Mouse (Mus musculus) MEL (cell line): ENCODE data around the gene Cct3.

Experiments used
- CTCF ChIP-seq, 3 experiments: IDR thresholded peaks in 2 of 3; conservative IDR thresholded peaks in 1 of 3; 2 replicates each; pipeline ENCODE4 v1.5.1; 2011 to 2012; ENCODE audit warnings: low read length in 3 of 3, low read depth in 2 of 3, mild to moderate bottlenecking in 2 of 3, improper control_type of control experiment in 1 of 3, inconsistent platforms in 1 of 3, mixed read lengths in 1 of 3, moderate library complexity in 1 of 3; ENCODE audit not compliant: control insufficient read depth in 1 of 3, insufficient read depth in 1 of 3, poor library complexity in 1 of 3, severe bottlenecking in 1 of 3
- E2F4 ChIP-seq: IDR thresholded peaks from 2 replicates; pipeline ENCODE4 v1.6.1; 2011; ENCODE audit warnings: low read depth, low read length, improper control_type of control experiment, borderline replicate concordance
- EP300 ChIP-seq, 2 experiments: IDR thresholded peaks; 2 replicates each; pipeline ENCODE4 v1.6.1; 2011; ENCODE audit warnings: improper control_type of control experiment in 2 of 2, low read length in 2 of 2, low read depth in 1 of 2, mild to moderate bottlenecking in 1 of 2
- GATA1 ChIP-seq: IDR thresholded peaks from 2 replicates; pipeline ENCODE4 v1.6.1; 2011; ENCODE audit warnings: low read depth, low read length, improper control_type of control experiment
- KAT2A ChIP-seq: conservative IDR thresholded peaks from 2 replicates; pipeline ENCODE4 v1.6.1; 2012; ENCODE audit warnings: low read depth, low read length, improper control_type of control experiment, inconsistent platforms
- NELFE ChIP-seq: IDR thresholded peaks from 2 replicates; pipeline ENCODE4 v1.6.1; 2011; ENCODE audit warnings: low read depth, low read length, improper control_type of control experiment
- POLR2A ChIP-seq, 2 experiments: IDR thresholded peaks; 2 replicates each; pipeline ENCODE4 v1.6.1; 2011 to 2012; ENCODE audit warnings: low read length in 2 of 2, mild to moderate bottlenecking in 2 of 2, control low read depth in 1 of 2, improper control_type of control experiment in 1 of 2, low read depth in 1 of 2, moderate library complexity in 1 of 2; ENCODE audit not compliant: control insufficient read depth in 1 of 2, insufficient read depth in 1 of 2, poor library complexity in 1 of 2
- SMC3 ChIP-seq: IDR thresholded peaks from 2 replicates; pipeline ENCODE4 v1.6.1; 2011; ENCODE audit warnings: low read depth, low read length, improper control_type of control experiment
- TAL1 ChIP-seq: IDR thresholded peaks from 2 replicates; pipeline ENCODE4 v1.6.1; 2012; ENCODE audit warnings: mild to moderate bottlenecking, inconsistent platforms, low read length, moderate library complexity, mixed read lengths
- USF1 ChIP-seq: IDR thresholded peaks from 2 replicates; pipeline ENCODE4 v1.6.1; 2014; ENCODE audit warnings: low read depth, mild to moderate bottlenecking, inconsistent platforms, low read length, improper control_type of control experiment, moderate library complexity
- ZC3H11A ChIP-seq: IDR thresholded peaks from 2 replicates; pipeline ENCODE4 v1.6.1; 2012; ENCODE audit warnings: low read depth, mild to moderate bottlenecking, inconsistent platforms, low read length, improper control_type of control experiment
- ZKSCAN1 ChIP-seq: IDR thresholded peaks from 2 replicates; pipeline ENCODE4 v1.6.1; 2012; ENCODE audit warnings: low read depth, mild to moderate bottlenecking, inconsistent platforms, low read length, improper control_type of control experiment, moderate library complexity

DNA sequence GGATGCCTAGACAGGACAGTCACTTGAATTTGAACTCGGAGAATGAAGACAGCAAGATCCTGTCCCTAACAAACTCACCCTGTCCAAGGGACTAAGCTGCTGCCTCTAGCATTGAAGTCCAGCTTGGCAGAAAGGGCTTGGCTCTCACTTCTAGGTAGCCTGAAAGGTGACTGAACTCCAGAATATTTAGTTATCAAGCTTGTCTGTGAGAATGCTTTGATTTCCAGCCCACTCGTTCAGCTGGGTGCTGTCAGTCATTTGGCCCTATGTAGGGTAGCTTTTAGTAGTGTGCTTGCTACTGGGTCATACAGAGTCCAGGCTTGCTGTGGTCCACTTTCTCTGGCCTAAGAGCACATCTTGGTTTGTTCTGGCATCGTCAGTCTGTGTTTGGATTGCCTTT is 42.1 kb downstream of the Cct3 start:
- TF ChIP-seq CTCF (IDR thresholded peaks at IDR 0.05 in 2 of 3, conservative IDR thresholded peaks at IDR 0.05 in 1 of 3; ENCODE audit: control insufficient read depth in 1 of 3, insufficient read depth in 1 of 3, low read depth in 2 of 3, low read length in 3 of 3, poor library complexity in 1 of 3, severe bottlenecking in 1 of 3) = no peak
- no peak for TF ChIP-seq USF1
- TF ChIP-seq POLR2A (IDR thresholded peaks at IDR 0.05; ENCODE audit: control insufficient read depth in 1 of 2, insufficient read depth in 1 of 2, low read depth in 1 of 2, low read length in 2 of 2, poor library complexity in 1 of 2) = no peak
- TF ChIP-seq KAT2A = no peak
- TF ChIP-seq TAL1 = no peak
- no peak for TF ChIP-seq EP300 (IDR thresholded peaks at IDR 0.05; ENCODE audit: low read depth in 1 of 2, low read length in 2 of 2)
- no peak for TF ChIP-seq NELFE
- TF ChIP-seq ZKSCAN1 = no peak
- no peak for TF ChIP-seq ZC3H11A
- no peak for TF ChIP-seq SMC3
- TF ChIP-seq E2F4 = no peak
- TF ChIP-seq GATA1 = no peak
